Mouse (Mus musculus) heart, postnatal 0 days (tissue): ENCODE measurements around the gene Hk3.

Source experiments
- CTCF ChIP-seq: IDR thresholded peaks from 2 replicates; pipeline ENCODE4 v1.5.1; 2016; ENCODE audit warnings: antibody characterized with exemption, control low read depth, low read depth
- EP300 ChIP-seq: IDR thresholded peaks from 2 replicates; pipeline ENCODE4 v1.6.1; 2016; ENCODE audit warnings: antibody characterized with exemption, low read depth

GRCm38 (mm10) chr13:54983614-54984013, 37.6 kb downstream of the Hk3 start:
- TF ChIP-seq CTCF: no peak
- TF ChIP-seq EP300: no peak
